ENCODE assay signal across 10 mouse cellular contexts in genomic region chr4:116048130-116048920, GRCm38 (mm10). TPM values are rescaled to one million over a fixed set of nuclear protein-coding genes. Genes with fewer than 3 reads are reported as not detected.
DNase-seq lines count a peak whose midpoint lies in the region; ATAC-seq and TF ChIP-seq lines count a peak whose summit lies in the region.
"Had no signal": no experiment of that assay in that cellular context is flagged by ENCODE, and none has a peak within 500 bp of the region (broad histone marks: within the 10 kb centered on the region; RNA-seq: fewer than 3 reads in every experiment).

No protein-coding gene starts in this region.

- H3K9me3 ChIP-seq in stomach, postnatal 0 days (ENCODE audit: control insufficient read depth, low read length) = no peaks in the 10 kb centered on the region
- H3K9me3 ChIP-seq: neural tube, embryonic 13.5 days had no signal

- intact Hi-C loops in gastrocnemius, adult 2 months (cut with DNase I) = no loop called here

- peak overlapping the region; percentile 28 for H3K4me3 ChIP-seq in testis, adult 2 months (ENCODE audit: control insufficient read depth, low read depth, low read length)
- H3K4me3 ChIP-seq in gastrocnemius, adult 2 months = no peak overlapping the region
- H3K4me3 ChIP-seq in lung, adult 2 months (replicated peaks; ENCODE audit: extremely low read depth, low read depth, low read length) = no peak overlapping the region
- H3K4me3 ChIP-seq in stomach, postnatal 0 days (ENCODE audit: low read depth, low read length) = no peak overlapping the region
- H3K4me3 ChIP-seq: neural tube, embryonic 13.5 days had no signal

- WGBS in lung, adult 2 months = 50% methylated on average over 7 of the region's 7 CpGs
- 50% methylated on average over 7 of the region's 7 CpGs for WGBS in stomach, postnatal 0 days

- no peak for DNase-seq in testis, postnatal 10 days (ENCODE audit: low spot score)
- DNase-seq in gastrocnemius, adult 2 months = peak; percentile 71
- peak; percentile 87 for DNase-seq in lung, adult 2 months
- DNase-seq in stomach, postnatal 0 days (ENCODE audit: low spot score) = peak; percentile 27
- DNase-seq in right cerebral cortex, adult 2 months (ENCODE audit: low spot score in 2 of 2) = no peak
- no peak for DNase-seq in thymus, postnatal 10 days (ENCODE audit: low spot score in 2 of 2)
- DNase-seq: cerebellum, adult 2 months; kidney, adult 18-20 months had no signal

- no peaks in the 10 kb centered on the region for H3K36me3 ChIP-seq in testis, adult 2 months (ENCODE audit: control insufficient read depth, insufficient read depth, low read length)
- 0 out of 2 replicates have a peak, but pooled peaks cover 3% of the 10 kb centered on the region for H3K36me3 ChIP-seq in stomach, postnatal 0 days (ENCODE audit: control insufficient read depth, insufficient read depth, low read length)

- H3K27ac ChIP-seq in testis, adult 2 months (ENCODE audit: control insufficient read depth, insufficient read depth, low read depth, low read length) = no peak overlapping the region
- H3K27ac ChIP-seq in gastrocnemius, adult 2 months = peak overlapping the region; percentile 43
- H3K27ac ChIP-seq in stomach, postnatal 0 days (replicated peaks) = no peak overlapping the region
- H3K27ac ChIP-seq: neural tube, embryonic 13.5 days had no signal

- no peak for TF ChIP-seq POLR2A in testis, adult 2 months (IDR thresholded peaks at IDR 0.05; ENCODE audit: control insufficient read depth, low read depth, low read length)
- TF ChIP-seq POLR2A in lung, adult 2 months (IDR thresholded peaks at IDR 0.05; ENCODE audit: borderline replicate concordance, extremely low read depth, low read depth, low read length) = no peak

- peak; percentile 57 for ATAC-seq in stomach, postnatal 0 days (ENCODE audit: low FRiP score, low TSS enrichment)

- no peak overlapping the region for H3K9ac ChIP-seq in stomach, postnatal 0 days (ENCODE audit: low read length)
- H3K9ac ChIP-seq: neural tube, embryonic 13.5 days had no signal

- no peak for TF ChIP-seq EP300 in stomach, postnatal 0 days (optimal IDR thresholded peaks at IDR 0.05)

- no peaks in the 10 kb centered on the region for H3K27me3 ChIP-seq in testis, adult 2 months (ENCODE audit: control insufficient read depth, insufficient read depth, low read length)
- no peaks in the 10 kb centered on the region for H3K27me3 ChIP-seq in stomach, postnatal 0 days (ENCODE audit: control insufficient read depth, insufficient read depth, low read length)
- H3K27me3 ChIP-seq: neural tube, embryonic 13.5 days had no signal

- TF ChIP-seq CTCF in testis, adult 2 months (IDR thresholded peaks at IDR 0.05; ENCODE audit: control insufficient read depth, insufficient read depth, insufficient replicate concordance, low read depth, low read length) = no peak
- TF ChIP-seq CTCF in gastrocnemius, adult 2 months (IDR thresholded peaks at IDR 0.05) = no peak
- no peak for TF ChIP-seq CTCF in lung, adult 2 months (IDR thresholded peaks at IDR 0.05; ENCODE audit: insufficient read depth, low read length)
- TF ChIP-seq CTCF in stomach, postnatal 0 days (IDR thresholded peaks at IDR 0.05; ENCODE audit: low read depth) = no peak

- no peak overlapping the region for H3K4me2 ChIP-seq in stomach, postnatal 0 days (replicated peaks; ENCODE audit: low read depth)
- H3K4me2 ChIP-seq: neural tube, embryonic 13.5 days had no signal

- H3K4me1 ChIP-seq in testis, adult 2 months (ENCODE audit: control insufficient read depth, insufficient read depth, low read length) = no peaks in the 10 kb centered on the region
- H3K4me1 ChIP-seq in lung, adult 2 months (ENCODE audit: control insufficient read depth, insufficient read depth, low read length) = peaks cover 14% of the 10 kb centered on the region
- no peaks in the 10 kb centered on the region for H3K4me1 ChIP-seq in stomach, postnatal 0 days (replicated peaks; ENCODE audit: control insufficient read depth, insufficient read depth)

RNA-seq across cellular contexts. Expression of gene Nsun4, which starts 5.4 kb away (rescaled TPM):
- 193 and 263 TPM in 2 replicates for polyA plus RNA-seq in testis, adult 2 months (2012; rRNA removed)
- 10 to 100 TPM; 12.3 to 16.9 TPM for total RNA-seq in gastrocnemius, adult 2 months (2021)
- polyA plus RNA-seq in lung, adult 2 months (2012; rRNA removed) = 14.3 and 22.8 TPM in 2 replicates
- polyA plus RNA-seq in stomach, postnatal 0 days (2015; fragmentation: Nextera tagmentation; extraction: Ambion mirVana) = 11.4 and 11.9 TPM in 2 replicates

RNA-seq across cellular contexts. Expression of gene Uqcrh, which starts 26.5 kb away (rescaled TPM):
- 108 and 112 TPM in 2 replicates for polyA plus RNA-seq in testis, adult 2 months (2012; rRNA removed)
- 100 to 1,000 TPM; 765 to 991 TPM for total RNA-seq in gastrocnemius, adult 2 months (2021)
- polyA plus RNA-seq in lung, adult 2 months (2012; rRNA removed) = 60.7 and 113 TPM in 2 replicates
- polyA plus RNA-seq in stomach, postnatal 0 days (2015; fragmentation: Nextera tagmentation; extraction: Ambion mirVana) = 571 and 591 TPM in 2 replicates

RNA-seq across cellular contexts. Expression of gene Lrrc41, which starts 26.7 kb away (rescaled TPM):
- 122 and 128 TPM in 2 replicates for polyA plus RNA-seq in testis, adult 2 months (2012; rRNA removed)
- 10 to 100 TPM; 21.2 to 22.1 TPM for total RNA-seq in gastrocnemius, adult 2 months (2021)
- 61.5 and 62.1 TPM in 2 replicates for polyA plus RNA-seq in lung, adult 2 months (2012; rRNA removed)
- 37.4 and 41.1 TPM in 2 replicates for polyA plus RNA-seq in stomach, postnatal 0 days (2015; fragmentation: Nextera tagmentation; extraction: Ambion mirVana)

RNA-seq across cellular contexts. Expression of gene Faah, which starts 30.6 kb away (rescaled TPM):
- 31.6 and 32.2 TPM in 2 replicates for polyA plus RNA-seq in testis, adult 2 months (2012; rRNA removed)
- under 1 TPM; 0.20 to 0.22 TPM for total RNA-seq in gastrocnemius, adult 2 months (2021)
- polyA plus RNA-seq in lung, adult 2 months (2012; rRNA removed) = 24.5 and 31.7 TPM in 2 replicates
- polyA plus RNA-seq in stomach, postnatal 0 days (2015; fragmentation: Nextera tagmentation; extraction: Ambion mirVana) = 7.7 and 8.3 TPM in 2 replicates

Comparison
In these comparisons a context has a peak if more than half of its experiments do, and no peak if none do; other contexts are left out.
1. DNase-seq: peak in gastrocnemius, adult 2 months (single experiment), lung, adult 2 months (single experiment) and stomach, postnatal 0 days (single experiment); none in testis, postnatal 10 days (single experiment), right cerebral cortex, adult 2 months (0 of 2) and thymus, postnatal 10 days (0 of 2).